Mouse (Mus musculus) adrenal gland, adult 18-20 months (tissue): ENCODE results near the gene Fam69a. TPM values are rescaled to one million over a fixed set of nuclear protein-coding genes. Genes with fewer than 3 reads are reported as not detected.
"Not testable (repeated sequence)": the region's sequence is repeated elsewhere in the genome, so short reads cannot be mapped to it uniquely, and the experiment has no call there.

Experiments
- DNase-seq, 2 experiments: peaks; one replicate each; pipeline ENCODE4 v3.0.0; 2021 to 2022; ENCODE audit warnings: low spot score in 2 of 2
- total RNA-seq, 2 experiments: library from RNA; stranded (reverse); gene quantifications; 1 replicate in 1 of 2; 2 replicates in 1 of 2; pipeline ENCODE4 v1.2.3; 2021

Fam69a gene
- total RNA-seq, 2 experiments from 2014 or later, result 3.7 to 5.2 TPM

DNA sequence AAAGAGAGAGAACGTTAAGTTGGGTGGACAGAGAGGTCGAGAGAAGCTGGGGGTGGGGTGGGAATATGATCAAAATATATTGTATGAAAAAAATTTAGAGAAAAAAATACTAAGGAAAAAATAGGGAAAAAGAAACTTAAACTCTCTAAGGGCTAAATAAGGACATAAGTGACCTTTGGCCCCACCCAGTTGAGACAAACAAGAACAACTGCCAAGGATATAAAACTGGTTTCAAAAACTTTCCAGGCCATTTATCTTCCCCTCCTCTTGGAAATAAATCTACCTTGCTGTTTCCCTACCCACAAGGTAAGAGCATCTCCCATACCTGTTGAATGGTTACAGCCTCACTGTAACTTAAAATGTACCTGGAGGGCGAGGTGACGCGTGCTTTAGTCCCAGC lies 2.9 kb downstream of the Fam69a start:
- no peak for DNase-seq

DNA sequence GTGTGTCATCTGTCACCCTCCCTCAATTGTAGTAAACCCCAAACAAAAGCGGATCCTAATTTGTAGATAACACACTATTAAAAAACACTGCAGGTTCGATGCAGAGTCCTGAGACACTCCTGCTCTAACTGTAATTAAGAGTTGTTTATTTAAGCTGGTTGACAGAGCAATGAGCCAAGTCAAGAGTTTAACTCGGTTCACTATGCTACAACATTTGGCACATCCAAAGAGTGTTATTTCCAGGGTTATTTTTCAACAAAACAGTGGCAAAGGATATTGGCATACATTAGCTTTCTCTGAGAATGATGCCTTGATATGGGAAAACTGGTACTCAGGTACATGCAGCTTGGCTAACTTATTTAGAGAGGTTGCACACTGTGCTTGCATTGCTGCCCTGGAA lies 4.9 kb downstream of the Fam69a start:
- DNase-seq, result no peak

DNA sequence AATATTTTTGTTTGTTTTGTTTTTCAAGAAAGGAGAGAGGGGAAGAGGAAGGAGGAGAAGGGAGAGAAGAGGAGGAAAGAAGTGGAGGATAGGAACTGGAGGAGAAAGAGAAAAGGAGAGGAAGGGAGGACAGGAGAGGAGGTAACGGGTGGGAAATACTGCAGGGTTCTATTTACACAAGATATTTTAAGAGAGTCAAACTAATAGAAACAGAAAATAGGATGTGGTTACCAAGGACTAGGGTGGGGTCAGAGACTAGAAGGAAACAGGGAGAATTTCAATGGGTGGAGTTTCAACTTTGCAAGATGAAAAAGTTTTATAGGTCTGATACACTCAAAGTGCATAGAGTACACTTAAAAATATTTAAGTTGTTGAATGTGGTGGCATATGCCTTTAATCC lies 7.0 kb downstream of the Fam69a start:
- no peak for DNase-seq

DNA sequence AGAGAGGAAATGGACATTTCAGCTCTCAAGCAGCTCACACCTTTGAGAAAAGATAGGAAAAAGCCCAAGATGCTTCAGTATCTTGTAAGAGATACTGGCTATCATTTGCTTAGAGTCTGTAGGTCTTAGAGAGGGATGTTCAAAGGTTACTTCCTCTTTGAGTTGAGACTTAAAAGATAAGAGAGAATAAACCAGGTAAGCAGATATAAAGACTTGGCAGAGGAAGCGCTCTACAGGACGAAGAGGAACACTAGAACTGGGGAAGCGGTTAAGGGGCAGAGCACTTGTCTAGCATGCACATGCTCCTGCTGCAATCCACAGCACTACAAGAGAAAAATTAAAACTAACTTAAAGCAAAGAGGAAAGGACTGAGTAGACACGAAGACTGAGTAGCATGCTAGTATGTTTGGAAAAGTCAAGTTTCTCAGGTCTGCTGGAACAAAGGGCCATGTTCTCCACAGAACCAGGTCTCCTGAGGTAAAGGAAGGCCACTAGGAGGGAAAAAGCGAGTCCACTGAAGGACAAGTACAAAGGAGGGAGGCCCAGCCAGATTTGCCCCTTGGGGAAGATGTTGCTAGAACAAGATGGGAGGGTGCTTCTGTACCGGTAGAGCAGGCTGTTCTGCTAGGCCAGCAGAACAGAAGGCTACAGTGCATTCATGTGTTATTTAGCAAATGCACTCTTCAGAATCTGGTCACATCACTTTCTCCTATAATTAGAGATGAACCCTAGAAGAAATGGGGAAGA lies 8.4 kb downstream of the Fam69a start:
- DNase-seq, result no peak

DNA sequence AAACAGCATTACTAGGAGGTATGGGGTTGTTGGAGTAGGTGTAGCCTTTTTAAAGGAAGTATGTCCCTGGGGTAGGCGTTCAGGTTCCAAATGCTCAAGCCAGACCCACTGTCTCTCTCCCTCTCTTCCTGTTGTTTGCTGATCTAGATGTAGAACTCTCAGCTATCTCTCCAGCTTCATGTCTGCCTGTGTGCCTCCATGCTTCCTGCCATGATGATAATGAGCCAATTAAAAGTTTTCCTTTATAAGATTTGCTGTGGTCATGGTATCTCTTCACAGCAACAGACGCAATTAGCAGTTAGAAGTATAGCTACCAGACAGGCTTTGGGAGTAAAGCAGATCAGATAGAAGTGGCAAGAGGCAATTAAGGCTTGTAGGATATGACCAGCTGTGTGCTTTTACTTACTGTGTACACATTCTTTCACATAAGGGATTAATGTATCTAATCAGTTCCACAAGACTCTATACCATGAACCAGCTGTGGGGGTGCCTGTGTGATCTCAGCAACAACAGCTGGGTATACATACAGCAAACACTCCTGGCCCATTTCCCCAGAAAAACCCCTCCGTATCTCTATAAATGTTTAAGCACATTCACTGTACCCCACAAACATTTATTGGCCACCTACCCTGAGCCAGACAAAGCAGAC lies 9.1 kb downstream of the Fam69a start:
- no peak for DNase-seq

DNA sequence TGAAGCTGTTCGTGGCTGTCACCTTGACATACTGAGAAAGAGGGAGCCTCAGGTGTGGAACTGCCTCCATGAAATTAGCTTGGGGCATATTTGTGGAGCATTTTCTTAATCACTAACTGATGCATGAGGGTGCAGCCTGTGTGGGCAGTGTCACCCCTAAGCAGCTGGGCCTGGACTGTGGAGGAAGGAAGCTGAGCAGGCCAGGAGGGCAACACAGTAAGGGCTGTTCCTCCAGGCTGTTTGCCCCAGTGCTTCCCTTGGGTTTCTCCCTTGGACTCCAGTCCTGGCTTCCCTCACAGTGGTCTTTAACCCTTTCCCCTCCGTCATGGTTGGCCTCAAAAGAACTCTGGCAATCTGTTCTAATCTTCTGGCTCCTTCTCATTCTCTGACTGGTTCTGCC lies 13.6 kb downstream of the Fam69a start:
- no peak for DNase-seq

DNA sequence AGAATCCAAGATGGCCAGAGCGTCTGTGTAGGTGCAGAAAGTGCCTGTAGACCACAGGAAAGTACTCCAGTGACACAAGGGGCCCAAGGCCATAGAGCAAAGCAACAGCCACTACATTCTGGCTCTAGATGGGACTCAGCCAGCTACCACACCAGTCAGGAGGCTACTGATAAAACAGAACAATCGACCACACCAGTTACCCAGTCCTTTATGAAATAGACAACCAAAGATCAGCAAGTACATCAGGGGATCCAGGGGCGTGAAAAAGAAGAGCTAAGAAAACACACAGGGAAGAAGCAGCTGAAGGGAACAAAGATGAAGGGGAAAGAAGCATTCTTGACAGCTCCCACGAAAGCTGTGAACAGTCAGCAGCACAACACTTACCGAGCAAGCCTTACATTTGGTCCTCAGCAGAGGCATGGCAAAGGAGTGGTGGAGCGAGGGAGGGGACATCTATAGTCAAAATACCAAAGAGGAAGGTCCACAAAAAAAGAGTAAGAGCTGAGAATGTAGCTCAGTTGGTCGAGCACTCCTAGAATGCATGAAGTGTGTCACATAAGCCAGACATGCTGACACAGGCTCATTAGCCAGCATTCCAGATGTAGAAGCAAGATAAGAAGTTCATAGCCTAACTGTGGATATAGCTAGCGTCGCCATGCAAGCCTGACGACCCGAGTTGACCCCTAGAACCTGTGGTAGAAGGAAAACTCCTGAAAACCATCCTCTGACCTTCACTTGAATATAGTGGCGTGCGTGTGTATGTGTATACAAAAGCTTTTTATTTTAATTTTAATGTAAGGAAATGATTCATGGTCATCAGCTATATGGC lies 14.2 kb downstream of the Fam69a start:
- DNase-seq, result no peak

DNA sequence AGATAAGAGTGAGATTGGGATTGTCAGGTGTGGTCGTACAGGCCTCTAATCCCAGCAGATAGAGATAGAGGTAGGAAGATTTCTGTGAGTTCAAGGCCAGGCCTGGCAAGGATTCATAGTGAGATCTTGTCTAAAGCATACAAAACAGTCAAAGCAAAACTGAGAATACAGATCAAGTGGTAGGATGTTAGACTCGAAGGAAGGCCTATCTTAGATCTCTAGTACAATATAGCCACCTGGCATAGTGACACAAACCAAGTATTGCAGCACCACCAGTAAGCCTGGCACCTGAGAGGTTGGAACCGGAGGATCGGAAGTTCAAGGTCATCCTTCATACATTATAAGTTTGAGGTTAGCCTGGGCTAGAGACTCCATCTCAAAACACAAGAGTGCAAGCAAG lies 15.8 kb downstream of the Fam69a start:
- no peak for DNase-seq

DNA sequence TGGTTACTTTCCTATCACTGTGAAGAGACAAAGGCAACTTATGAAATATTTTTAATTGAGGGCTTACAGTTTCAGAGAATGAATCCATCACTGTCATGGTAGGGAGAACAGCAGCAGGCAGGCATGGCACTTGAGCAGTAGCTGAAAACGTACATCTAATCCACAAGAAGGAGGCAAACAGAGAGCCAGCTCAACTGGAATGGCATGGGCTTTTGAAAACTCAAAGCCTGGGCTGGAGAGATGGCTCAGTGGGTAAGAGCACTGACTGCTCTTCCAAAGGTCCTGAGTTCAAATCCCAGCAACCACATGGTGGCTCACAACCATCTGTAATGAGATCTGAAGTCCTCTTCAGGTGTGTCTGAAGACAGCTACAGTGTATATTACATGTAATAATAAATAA lies 17.1 kb downstream of the Fam69a start:
- not testable (repeated sequence) for DNase-seq

DNA sequence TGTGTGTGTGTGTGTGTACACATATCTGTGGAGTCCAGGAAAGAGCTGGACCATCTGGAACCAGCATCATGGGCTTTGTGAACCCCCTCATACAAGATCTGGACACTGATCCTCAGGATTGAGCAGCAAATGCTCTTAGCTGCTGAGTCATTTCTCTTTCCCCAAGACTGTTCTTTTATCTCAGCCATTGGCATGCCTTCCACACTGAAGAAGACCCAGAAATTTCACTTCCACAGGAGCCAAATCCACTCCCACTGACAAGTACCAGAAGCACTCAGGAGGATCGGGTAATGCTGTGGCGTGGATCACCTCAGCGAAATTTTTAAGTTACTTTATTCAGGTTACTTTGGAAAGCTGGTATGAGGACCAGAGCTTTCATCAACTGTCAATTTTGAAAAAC lies 18.8 kb downstream of the Fam69a start:
- DNase-seq, result no peak

DNA sequence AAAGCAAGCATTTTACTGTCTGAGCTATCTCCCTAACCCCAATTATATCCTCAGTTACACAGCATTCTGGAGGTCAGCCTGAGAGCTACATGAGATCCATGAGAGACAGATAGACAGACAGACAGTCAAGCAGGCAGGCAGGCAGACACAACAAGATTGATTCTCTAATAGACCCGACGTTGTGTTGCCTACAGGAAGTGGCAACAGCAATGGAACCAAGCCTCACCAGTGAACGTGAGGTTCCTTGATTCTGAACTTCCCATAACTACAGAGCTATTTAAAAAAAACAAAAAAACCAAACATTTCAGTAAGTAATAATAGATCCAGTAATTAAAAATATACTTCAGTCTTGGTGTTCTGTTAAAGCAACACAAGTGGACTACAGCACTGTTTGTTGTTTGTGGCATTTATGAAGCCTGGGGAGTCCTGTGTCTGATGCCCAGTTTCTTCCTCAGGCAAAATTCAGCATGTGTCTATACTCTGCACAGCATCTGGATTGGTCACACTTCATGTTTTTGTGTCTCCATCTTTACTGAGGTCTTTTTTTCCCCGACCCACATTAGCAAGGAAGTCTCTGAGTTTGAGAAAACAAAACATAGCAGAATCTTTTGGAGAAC lies 19.9 kb downstream of the Fam69a start:
- DNase-seq, result no peak

DNA sequence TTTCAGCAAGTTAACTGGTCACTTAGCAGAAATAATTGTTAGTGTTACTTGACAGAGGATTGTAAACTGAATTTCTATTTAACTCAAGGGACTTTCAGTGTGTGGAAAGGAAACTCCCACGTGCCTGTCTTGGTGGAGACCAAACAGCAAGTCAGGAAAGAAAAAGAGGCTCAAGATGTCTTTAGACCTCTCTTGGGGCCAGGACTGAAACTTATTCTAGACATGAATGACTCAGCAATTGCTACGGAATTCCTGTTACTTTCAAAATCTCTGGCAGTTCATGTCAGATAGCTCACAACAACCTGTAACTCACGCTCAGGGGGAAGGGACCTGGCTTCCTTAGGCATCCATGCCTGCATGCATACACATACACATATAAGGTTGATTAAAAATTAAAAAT lies 20.7 kb downstream of the Fam69a start:
- DNase-seq, result no peak

DNA sequence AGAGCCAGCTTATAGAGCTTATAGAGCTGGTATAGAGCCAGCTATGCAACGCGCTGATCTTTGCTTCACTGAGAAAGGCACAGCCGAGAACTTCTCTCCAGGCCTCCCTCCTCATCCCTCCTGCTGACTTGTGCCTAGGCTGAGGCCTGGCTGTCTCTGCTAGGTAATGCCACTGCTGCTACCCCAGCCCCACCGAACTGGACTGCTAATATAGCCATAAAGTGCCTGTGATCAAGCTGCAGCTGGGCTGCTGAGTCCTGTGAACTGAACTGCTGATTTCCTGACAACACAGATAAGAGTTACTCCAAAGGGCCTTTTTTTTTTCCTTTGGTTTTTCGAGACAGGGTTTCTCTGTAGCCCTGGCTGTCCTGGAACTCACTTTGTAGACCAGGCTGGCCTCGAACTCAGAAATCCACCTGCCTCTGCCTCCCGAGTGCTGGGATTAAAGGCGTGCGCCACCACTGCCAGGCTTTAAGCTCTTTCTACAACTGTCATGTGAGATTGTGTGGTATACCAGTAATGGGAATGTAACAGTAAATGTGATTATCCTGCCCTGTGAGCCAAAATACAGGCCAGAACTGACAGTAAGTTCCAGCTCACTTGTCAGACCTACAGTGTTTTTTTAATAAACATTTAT lies 21.4 kb downstream of the Fam69a start:
- DNase-seq, result no peak

DNA sequence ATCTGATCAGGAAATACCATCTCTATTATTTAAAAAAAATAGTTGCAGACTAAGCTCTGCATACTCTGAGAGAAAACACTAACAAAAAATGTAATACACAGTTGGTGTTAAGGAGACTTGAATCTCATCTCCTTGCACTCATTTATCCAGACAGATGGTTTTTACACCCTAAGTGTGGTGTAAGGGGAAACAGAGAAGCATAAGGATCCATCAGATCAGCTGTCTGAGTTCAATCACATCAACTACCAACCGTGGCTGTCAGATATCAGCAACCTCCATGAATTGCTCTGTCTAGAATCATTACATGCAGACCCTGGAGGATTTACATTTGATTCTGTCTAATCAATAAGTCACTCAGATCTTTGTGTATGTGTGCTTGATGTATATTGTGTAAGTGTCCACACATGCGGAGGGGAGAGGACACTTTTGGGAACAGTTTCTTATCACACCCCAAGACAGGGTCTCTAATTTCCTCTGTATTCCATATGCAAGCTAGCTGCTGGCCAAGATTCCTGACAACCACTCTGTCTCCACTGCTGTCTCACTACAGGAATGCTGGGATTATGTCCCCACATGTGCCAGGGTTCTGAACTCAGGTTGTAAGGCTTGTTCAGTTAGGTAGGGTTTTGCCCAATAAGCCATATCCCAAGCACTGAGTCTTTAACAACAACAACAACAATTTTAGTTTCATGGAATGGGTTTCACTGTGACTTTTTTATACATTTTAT lies 22.7 kb downstream of the Fam69a start:
- no peak for DNase-seq

DNA sequence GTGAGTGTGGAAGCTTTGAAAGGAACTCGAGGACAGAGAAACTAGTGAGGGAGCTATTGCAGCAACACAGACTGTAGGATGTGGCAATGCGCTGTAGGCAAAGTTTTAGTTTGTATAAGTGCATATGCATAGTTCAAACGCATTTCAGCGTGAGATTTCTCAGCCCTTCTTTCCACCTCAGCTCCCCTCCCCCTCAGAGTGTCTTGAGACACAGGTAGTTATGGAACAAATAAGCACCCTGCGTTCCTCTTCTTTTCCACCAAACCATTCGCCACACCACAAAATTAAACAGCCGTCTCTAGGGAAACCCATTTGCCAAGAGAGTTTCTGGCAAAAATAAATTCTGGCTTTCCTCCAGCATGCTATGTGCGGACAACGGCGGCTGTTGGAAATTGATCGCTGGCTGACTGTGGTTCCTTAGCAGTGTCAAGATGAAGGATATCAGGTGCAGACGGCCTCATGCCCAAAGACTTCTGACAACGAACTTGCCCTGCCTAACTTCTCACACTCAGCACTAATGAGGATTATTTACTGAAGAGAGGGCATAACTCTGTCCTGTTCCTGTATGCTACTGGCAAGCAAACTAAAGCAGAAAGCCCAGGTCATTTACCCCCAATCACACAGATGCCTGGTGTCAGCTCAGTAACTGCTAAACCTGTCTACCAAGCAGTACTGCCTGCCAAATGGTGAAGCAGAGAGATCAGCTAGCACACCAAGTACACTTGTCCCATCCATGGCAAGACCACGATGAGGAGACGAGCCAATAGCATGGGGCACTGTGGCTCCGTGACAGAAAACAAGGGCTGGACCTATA lies 25.2 kb downstream of the Fam69a start:
- DNase-seq, result peak in 1 of 2 experiments; percentile 28

DNA sequence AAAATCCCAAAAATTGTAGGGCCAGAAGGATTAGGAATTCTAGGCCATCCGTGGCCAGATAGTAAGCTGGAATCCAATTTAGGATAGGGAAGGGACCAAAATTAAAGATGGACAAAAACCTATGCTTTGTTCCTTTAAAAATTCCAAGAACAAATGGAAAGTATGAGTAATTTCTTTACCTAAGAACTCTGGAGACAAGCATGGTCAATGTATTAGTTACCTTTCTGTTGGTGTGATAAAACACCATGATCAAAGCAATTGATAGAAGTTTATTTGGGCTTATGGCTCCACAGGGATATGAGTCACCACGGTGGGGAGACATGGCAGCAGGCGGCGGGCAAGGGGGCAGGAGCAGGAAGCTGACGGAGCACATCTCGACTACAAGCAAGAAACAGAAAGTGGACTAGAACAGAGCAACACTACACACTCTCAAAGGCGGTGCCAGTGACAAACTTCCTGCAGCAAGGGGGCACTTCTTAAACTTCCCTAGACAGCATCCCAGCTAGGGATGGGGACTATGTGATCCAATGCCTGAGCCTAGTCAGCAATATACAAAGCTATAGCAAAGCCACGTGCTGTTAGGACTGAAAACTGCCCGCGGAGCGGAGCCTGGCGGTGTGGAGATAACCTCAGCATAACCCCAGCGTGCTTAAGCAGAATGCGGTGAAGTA lies 26.2 kb downstream of the Fam69a start:
- DNase-seq, result no peak

DNA sequence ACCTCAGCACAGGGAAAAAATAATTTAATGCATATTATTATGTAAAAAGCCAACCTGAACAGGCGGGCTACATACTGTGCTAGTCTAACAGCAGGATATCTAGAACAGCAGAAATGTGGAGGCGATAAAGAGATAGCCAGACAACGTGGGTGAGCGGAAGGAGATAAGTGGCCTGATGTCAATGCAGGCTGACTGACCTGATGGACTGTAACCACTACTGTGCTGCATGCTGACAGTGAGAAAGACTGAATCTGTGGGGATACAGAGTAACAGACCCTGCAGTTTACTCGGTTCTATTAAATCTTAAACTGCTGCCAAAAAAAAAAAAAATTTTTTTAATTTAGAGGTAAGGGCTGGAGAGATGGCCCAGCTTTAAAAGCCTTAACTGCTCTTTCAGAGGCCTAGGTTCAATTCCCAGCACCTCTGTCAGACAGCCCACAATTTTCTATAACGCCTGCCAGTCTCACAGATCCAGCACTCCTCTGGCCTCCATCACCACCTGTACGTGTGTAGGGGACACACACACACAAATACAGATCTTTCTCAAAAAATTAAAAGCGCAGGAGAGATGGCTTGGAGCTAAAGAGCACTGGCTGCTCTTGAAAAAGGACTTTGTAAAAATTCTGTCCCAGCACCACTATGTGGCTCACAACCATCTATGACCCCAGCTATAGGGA lies 27.1 kb downstream of the Fam69a start:
- DNase-seq, result no peak

DNA sequence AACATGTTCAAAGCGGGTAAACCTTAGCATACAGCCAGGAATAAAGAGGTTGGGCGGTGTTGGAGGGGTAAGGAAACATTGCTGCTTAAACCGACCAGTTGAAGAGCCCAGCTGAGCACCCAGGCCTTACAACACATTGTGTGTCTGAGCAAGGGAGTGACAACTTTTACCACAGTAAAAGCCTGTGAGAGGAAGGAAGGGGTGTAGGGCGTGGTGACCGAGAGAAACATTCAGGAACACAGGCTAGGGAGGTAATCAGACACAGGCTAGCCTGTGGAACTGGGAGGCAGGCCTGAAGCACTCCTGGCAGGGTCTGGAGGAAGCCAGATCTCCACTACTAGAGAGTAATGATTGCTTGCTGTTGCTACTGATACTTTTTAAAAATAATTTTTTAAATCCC lies 36.2 kb downstream of the Fam69a start:
- DNase-seq, result no peak
